Mouse (Mus musculus) forebrain, postnatal 0 days (tissue): ENCODE data around the gene Zc2hc1c. TPM values are rescaled to one million over a fixed set of nuclear protein-coding genes. Genes with fewer than 3 reads are reported as not detected.

Experiments used
- ATAC-seq: fragments of 200-750 bp; cut with Nextera tagmentation; 2 replicates; pipeline ENCODE4 v1.8.0; 2017; ENCODE audit warnings: mild to moderate bottlenecking, moderate library complexity
- DNase-seq: peaks from one replicate; pipeline ENCODE4 v3.0.0-alpha.2; 2015
- H3K27ac ChIP-seq: fragments of 300-500 bp; sonication (generic); 2 replicates; pipeline ENCODE4 v1.5.1; 2014; ENCODE audit warnings: low read depth, mild to moderate bottlenecking, antibody characterized with exemption, low read length, moderate library complexity, mixed read lengths
- H3K27me3 ChIP-seq: fragments of 300-500 bp; sonication (generic); 2 replicates; pipeline ENCODE4 v1.6.1; 2014; ENCODE audit warnings: mild to moderate bottlenecking, low read length, mixed read lengths; ENCODE audit not compliant: insufficient read depth
- H3K36me3 ChIP-seq: fragments of 300-500 bp; sonication (generic); 2 replicates; pipeline ENCODE4 v1.6.1; 2014; ENCODE audit warnings: mild to moderate bottlenecking, moderate library complexity; ENCODE audit not compliant: insufficient read depth
- H3K4me1 ChIP-seq: fragments of 300-500 bp; sonication (generic); 2 replicates; pipeline ENCODE4 v1.6.1; 2014; ENCODE audit warnings: antibody characterized with exemption; ENCODE audit not compliant: insufficient read depth
- H3K4me2 ChIP-seq: fragments of 300-500 bp; sonication (generic); 2 replicates; pipeline ENCODE4 v1.6.1; 2014; ENCODE audit warnings: low read depth, mild to moderate bottlenecking, moderate library complexity
- H3K4me3 ChIP-seq: fragments of 300-500 bp; sonication (generic); 2 replicates; pipeline ENCODE4 v1.5.1; 2014; ENCODE audit warnings: low read depth, low read length, mixed read lengths
- H3K9ac ChIP-seq: fragments of 300-500 bp; sonication (generic); 2 replicates; pipeline ENCODE4 v1.6.1; 2014; ENCODE audit warnings: mild to moderate bottlenecking
- H3K9me3 ChIP-seq: fragments of 300-500 bp; sonication (generic); 2 replicates; pipeline ENCODE4 v1.6.1; 2016; ENCODE audit warnings: low read length
- CTCF ChIP-seq: sonication (generic); IDR thresholded peaks from 2 replicates; pipeline ENCODE4 v1.5.1; 2016; ENCODE audit warnings: antibody characterized with exemption, control low read depth, low read depth
- WGBS: fragments of 180-500 bp; shearing (Covaris S2); extraction: QIAGEN DNeasy Blood & Tissue Kit; methylation state at CpG from one replicate; pipeline ENCODE4 v1.1.7; 2014; 5-methylcytosine and 5-hydroxymethylcytosine counted together
- microRNA-seq, 2 experiments: library from miRNA; unstranded; fragments of <30 nt; microRNA quantifications; one replicate each; pipeline ENCODE4; 2016
- polyA plus RNA-seq: library from polyadenylated mRNA; unstranded; fragments of >200 nt; fragmentation: Nextera tagmentation; extraction: Ambion mirVana; gene quantifications from 2 replicates; pipeline ENCODE4 v1.2.1, GENCODE M21; 2015
- total RNA-seq: library from RNA; depleted of rRNA; stranded (reverse); fragments of >200 nt; gene quantifications from 2 replicates; pipeline ENCODE4 v1.2.3, GENCODE M21; 2014; rRNA removed

Zc2hc1c gene
- total and polyA plus RNA-seq, 2 experiments from 2014 or later, result 1.1 to 1.3 TPM

GRCm38 (mm10) chr12:85347196-85347595, 58.8 kb downstream of the Zc2hc1c start:
- ATAC-seq (no peak), DNase-seq (no peak)
- Histone ChIP-seq H3K36me3 (peaks cover 16% of the 10 kb centered on the region), H3K27me3 (no peaks in the 10 kb centered on the region), H3K4me2 (no peak overlapping the region), H3K4me3 (no peak overlapping the region), H3K4me1 (no peaks in the 10 kb centered on the region), H3K27ac (no peak overlapping the region), H3K9me3 (no peaks in the 10 kb centered on the region), H3K9ac (no peak overlapping the region)
- no peak for TF ChIP-seq CTCF
- WGBS, result 74% methylated on average over 3 of the region's 3 CpGs

GRCm38 (mm10) chr12:85348338-85348737, 59.9 kb downstream of the Zc2hc1c start:
- Histone ChIP-seq H3K36me3 (peaks cover 18% of the 10 kb centered on the region), H3K27me3 (no peaks in the 10 kb centered on the region), H3K9me3 (no peaks in the 10 kb centered on the region), H3K4me3 (no peak overlapping the region), H3K27ac (no peak overlapping the region), H3K4me1 (no peaks in the 10 kb centered on the region), H3K9ac (no peak overlapping the region), H3K4me2 (no peak overlapping the region)
- DNase-seq (no peak), ATAC-seq (no peak)
- no peak for TF ChIP-seq CTCF
- WGBS, result 86% methylated on average over 6 of the region's 6 CpGs

Small RNAs within 50 kb of the gene (microRNA-seq; reads per million reads assigned to microRNA genes)
- gene Mir6938, result 0.12 to 0.39 reads per million in 2 experiments

Other genes with a start within 250 kb of the Zc2hc1c start
- 0.23 and 1.4 TPM in 2 replicates for gene Prox2, start 177.8 kb upstream of the Zc2hc1c start, total RNA-seq
- gene Prox2, start 177.8 kb upstream of the Zc2hc1c start, polyA plus RNA-seq, result 0.84 and 1.4 TPM in 2 replicates
- gene Dlst, start 177.8 kb upstream of the Zc2hc1c start, total RNA-seq, result 109 and 121 TPM in 2 replicates
- gene Dlst, start 177.8 kb upstream of the Zc2hc1c start, polyA plus RNA-seq, result 80.8 and 92.8 TPM in 2 replicates
- 32.9 and 33.8 TPM in 2 replicates for gene Rps6kl1, start 137.3 kb upstream of the Zc2hc1c start, total RNA-seq
- gene Rps6kl1, start 137.3 kb upstream of the Zc2hc1c start, polyA plus RNA-seq, result 28.9 and 31.6 TPM in 2 replicates
- gene Pgf, start 110.8 kb upstream of the Zc2hc1c start, total RNA-seq, result 5.3 and 7.8 TPM in 2 replicates
- 7.6 and 8.9 TPM in 2 replicates for gene Pgf, start 110.8 kb upstream of the Zc2hc1c start, polyA plus RNA-seq
- gene Eif2b2, start 69.1 kb upstream of the Zc2hc1c start, total RNA-seq, result 65.5 and 69.0 TPM in 2 replicates
- 78.3 and 86.9 TPM in 2 replicates for gene Eif2b2, start 69.1 kb upstream of the Zc2hc1c start, polyA plus RNA-seq
- 9.2 and 10.5 TPM in 2 replicates for gene Mlh3, start 18.0 kb upstream of the Zc2hc1c start, total RNA-seq
- gene Mlh3, start 18.0 kb upstream of the Zc2hc1c start, polyA plus RNA-seq, result 4.3 and 5.8 TPM in 2 replicates
- gene Acyp1, start 153 bp upstream of the Zc2hc1c start, total RNA-seq, result 24.5 and 39.6 TPM in 2 replicates
- gene Acyp1, start 153 bp upstream of the Zc2hc1c start, polyA plus RNA-seq, result 44.4 and 50.7 TPM in 2 replicates
- 19.0 and 23.2 TPM in 2 replicates for gene Nek9, start 50.8 kb downstream of the Zc2hc1c start, total RNA-seq
- gene Nek9, start 50.8 kb downstream of the Zc2hc1c start, polyA plus RNA-seq, result 6.6 and 8.5 TPM in 2 replicates
- gene Tmed10, start 86.3 kb downstream of the Zc2hc1c start, total RNA-seq, result 45.0 and 59.2 TPM in 2 replicates
- 147 and 167 TPM in 2 replicates for gene Tmed10, start 86.3 kb downstream of the Zc2hc1c start, polyA plus RNA-seq
- gene Fos, start 185.3 kb downstream of the Zc2hc1c start, total RNA-seq, result 14.2 and 18.0 TPM in 2 replicates
- 9.3 and 9.6 TPM in 2 replicates for gene Fos, start 185.3 kb downstream of the Zc2hc1c start, polyA plus RNA-seq